Mouse (Mus musculus): ENCODE data around the gene Nlrc4. TPM values are rescaled to one million over a fixed set of nuclear protein-coding genes. Genes with fewer than 3 reads are reported as not detected.
A peak's percentile ranks its signal among the peaks of the same experiment; 100 is the strongest.

Gene Nlrc4
- total RNA-seq, 2 experiments from 2014 or later: 0.08 to 0.25 TPM

DNA sequence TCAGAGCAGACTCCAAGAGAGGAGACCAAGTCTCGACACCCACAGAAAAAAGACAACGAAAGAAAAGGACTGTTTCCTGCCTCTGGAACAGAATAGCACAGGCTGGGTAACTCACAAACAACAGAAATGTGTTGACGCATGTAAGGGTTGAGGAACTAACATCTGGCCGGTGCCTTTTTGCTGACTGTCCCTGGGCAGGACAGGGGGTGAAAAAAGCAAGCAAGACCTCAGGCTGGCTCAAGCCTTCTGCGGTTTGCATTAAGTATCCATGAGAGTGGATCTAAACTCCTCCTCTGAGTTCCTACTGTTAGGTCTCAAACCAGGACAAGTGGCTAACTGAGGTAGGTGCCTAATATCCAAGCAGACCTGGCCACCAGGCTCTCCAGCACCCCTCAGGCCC, 26.3 kb downstream of the Nlrc4 start:
- DNase-seq: no peak
- intact Hi-C loops (cut with DNase I): no loop called here

DNA sequence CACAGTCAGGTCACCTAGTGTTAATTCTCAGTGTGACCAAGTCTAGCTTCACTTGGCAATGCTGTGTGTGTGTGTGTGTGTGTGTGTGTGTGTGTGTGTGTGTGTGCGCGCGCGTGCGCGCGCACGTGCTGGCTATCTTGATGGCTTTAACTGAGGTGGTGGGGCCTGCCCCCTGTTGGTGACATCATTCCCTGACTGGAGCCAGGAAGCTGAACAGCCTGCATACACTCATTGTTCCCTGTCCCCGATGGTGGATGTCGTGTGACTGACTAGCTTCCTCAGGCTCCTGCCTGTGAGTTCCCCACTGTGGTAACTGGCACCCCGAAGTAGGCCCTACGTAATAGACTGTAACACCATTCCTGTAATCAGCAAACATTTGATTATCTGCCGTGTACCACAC, 27.5 kb downstream of the Nlrc4 start:
- intact Hi-C loops (cut with DNase I): no loop called here

DNA sequence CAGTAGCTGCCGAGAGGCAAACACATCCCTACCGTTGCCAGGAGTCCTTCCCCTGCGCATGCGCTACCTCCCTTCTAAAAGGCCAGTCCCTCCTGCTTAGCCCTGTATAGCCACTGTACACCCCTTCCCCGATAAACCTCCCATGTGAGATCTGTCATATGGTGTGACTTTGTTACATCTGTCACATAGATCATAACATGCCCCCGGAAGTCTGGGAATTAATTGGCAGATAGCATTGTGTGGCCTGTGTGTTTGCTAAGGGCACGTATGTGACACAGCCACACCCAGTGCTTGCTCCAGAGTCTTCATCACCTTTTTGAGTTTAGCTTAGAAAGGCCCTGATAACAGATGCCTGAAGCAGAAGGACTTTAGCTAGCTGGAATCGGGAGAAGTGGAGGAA, 28.9 kb downstream of the Nlrc4 start:
- no peak for DNase-seq
- intact Hi-C loops (cut with DNase I): no loop called here

More for the DNA sequence above, 27.5 kb downstream of the Nlrc4 start:
- DNase-seq: no peak

GRCm38 (mm10) chr17:74424401-74425005, 34.4 kb downstream of the Nlrc4 start:
- no peak for DNase-seq
- intact Hi-C loops (cut with DNase I): loop anchor here (5.0 kb wide), 1 partner anchor 47 kb away; no protein-coding TSS in a partner anchor

DNA sequence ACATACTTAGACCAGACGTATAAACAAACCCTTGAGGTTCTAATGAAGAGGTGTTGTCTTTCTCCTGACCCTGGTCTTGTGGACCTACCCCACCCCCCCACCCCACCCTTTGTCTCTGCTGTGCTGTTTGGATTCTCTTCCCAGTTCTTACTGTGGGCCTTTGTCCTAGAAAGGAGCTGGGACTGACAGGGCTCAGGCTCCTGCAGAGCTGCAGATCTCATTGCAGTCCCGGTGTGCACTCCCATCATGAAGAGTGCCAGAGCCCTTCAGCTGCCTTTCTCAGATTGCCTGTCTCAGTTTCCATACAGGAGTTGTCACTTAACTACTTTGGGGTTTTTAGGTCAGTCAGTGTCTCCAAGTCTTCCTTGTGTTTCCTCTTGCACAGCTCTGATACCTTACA, 38.3 kb downstream of the Nlrc4 start:
- intact Hi-C loops (cut with DNase I): loop anchor here (5.0 kb wide), 1 partner anchor 43 kb away; no protein-coding TSS in a partner anchor
- no peak for DNase-seq

DNA sequence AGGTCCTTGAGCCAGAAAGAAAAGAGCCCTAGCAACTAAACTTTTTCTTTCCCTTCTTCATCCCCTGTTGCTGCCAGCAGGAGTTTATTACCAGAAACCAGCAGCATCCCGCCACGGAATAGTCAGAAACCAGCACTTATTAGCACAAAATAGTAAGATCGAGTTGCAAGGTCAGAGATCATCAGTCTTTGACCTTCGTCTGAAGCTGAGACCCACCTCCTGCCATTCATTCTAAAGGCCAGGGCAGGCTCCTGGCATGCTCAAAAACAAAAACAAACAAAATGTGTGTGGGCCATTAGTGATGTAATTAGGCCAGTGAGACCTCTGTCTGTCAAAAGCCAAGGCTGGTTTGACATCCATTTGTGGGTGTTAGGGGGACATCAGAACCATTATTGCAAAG, 40.8 kb downstream of the Nlrc4 start:
- intact Hi-C loops (cut with DNase I): no loop called here
- no peak for DNase-seq

DNA sequence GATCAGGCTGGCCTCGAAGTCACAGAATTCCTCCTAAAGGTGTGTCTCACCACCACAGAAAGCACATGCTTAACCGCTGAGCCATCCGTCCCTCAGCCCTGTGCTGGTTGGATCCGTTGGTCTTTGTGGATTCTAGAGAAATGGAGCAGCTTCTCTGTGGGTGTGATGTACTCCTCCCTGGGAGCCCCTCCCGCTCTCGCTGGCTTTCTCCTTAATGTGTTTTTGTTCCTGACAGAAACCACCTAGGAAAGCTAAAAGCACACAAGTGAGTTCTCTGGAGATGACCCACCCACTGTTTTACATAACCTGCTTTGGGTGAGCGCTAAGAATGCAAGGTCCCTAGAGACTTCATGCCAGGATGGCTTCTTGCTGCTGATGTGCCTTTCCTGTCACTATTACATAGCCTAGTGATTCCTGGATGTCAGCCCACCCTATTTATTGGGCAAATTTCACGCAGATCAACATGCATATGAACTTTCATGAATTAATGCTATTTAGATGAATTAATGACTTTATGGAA, 42.0 kb downstream of the Nlrc4 start:
- intact Hi-C loops (cut with DNase I): no loop called here
- no peak for DNase-seq

- DNase-seq: no peak
- intact Hi-C loops (cut with DNase I): no loop called here
Observed at GRCm38 (mm10) chr17:74414671-74415070, 44.3 kb downstream of the Nlrc4 start.

GRCm38 (mm10) chr17:74413324-74413723, 45.6 kb downstream of the Nlrc4 start:
- intact Hi-C loops (cut with DNase I): no loop called here
- DNase-seq: no peak

DNA sequence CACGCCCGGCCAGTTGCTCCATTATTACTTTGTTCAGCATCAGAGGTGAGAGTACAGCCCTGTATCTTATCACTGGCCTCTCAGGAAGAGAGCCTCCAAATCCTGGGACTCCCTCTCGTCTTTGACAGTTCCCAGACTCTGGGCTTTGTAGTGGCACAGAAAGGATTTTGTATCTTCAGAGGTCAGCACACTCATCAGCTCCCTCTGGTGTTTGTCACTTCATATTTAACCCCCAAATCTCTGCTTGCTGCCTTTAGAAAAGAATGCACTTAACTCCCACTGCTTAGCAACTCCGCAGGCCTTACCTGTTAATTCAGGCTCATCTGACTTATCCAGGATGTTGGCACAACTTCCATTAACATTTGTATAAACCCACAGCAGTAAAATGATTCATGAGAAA, 49.2 kb downstream of the Nlrc4 start:
- DNase-seq: no peak
- intact Hi-C loops (cut with DNase I): no loop called here

DNA sequence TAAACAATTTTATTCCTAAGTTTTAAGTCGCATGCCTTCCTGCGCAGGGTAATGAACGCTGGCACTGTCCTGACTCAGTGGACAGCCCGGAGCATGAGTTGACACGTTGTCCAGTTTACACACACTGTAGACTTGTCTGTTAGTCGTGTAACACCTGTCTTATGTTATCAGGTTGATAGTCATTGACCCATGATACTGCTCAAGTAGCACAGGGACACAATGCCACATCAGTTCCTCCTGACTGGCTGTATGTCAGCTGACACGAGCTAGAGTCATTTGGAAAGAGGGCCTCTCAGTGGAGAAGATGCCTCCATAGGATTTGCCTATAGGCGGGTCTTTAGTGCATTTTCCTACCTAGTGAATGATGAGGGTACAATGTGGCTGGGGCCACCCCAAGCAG, 52.5 kb downstream of the Nlrc4 start:
- no peak for DNase-seq

DNA sequence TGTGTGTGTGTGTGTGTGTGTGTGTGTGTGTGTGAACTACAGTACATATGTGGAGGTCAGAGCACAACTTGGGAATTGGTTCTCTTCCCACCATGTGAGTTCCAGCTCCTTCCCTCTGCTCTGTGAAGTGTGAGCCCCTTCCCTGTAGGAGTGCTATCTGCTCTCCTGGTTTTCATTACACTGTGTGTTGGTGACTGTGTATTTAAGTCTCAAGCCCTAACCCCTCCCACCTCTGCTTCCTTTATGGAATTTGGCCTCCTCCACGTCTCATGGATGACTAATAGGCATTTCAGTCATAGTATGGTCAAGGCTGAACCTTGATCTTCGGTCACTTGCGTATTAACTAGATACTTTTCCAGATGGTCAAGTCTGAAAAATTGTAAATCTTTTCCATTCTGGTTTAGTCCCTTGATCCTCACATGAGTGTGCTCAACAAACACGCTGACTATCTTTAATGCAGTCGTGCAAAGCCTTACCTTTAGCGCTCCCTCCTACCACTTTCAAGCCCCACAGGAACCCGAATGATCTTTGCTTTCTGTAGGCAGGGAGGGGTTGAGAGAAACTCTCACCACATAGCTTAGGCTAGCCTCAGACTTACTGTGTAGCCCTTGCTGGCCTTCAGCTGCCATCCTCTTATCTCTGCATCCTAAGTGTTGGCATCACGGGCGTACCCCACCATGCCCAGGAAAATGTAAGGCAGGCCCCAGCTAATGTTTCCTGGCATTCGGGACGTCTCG, 56.3 kb downstream of the Nlrc4 start:
- intact Hi-C loops (cut with DNase I): no loop called here
- DNase-seq: no peak

More for the DNA sequence above, 52.5 kb downstream of the Nlrc4 start:
- intact Hi-C loops (cut with DNase I): no loop called here

DNA sequence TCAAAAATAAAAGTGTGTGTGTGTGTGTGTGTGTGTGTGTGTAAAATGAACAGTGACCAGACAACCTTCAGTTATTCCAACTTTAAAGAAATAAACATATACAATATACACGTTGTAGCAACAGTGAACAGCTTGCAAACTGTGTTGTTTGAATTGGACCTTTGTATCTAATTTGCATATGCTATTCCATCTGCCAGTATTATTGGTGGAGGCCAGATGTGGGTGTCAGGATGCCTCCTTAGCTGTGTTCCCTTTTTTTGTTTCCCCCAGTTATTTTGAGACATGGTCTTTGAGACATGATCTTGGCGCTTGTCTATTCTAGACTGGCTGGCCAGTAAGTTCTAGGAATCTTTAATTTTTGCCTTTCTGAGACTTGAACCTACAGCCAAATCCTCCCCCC, 61.8 kb downstream of the Nlrc4 start:
- intact Hi-C loops (cut with DNase I): no loop called here
- DNase-seq: no peak

- intact Hi-C loops (cut with DNase I): no loop called here
- no peak for DNase-seq
Observed at GRCm38 (mm10) chr17:74396766-74397165, 62.2 kb downstream of the Nlrc4 start.

- intact Hi-C loops (cut with DNase I): no loop called here
- peak; percentile 91 to 95 for DNase-seq
Observed at GRCm38 (mm10) chr17:74395383-74396065, 63.4 kb downstream of the Nlrc4 start, which contains the start of gene Slc30a6. TSS of gene Slc30a6 (plus strand) at chr17:74395608.

GRCm38 (mm10) chr17:74394855-74395254, 64.1 kb downstream of the Nlrc4 start:
- intact Hi-C loops (cut with DNase I): no loop called here
- DNase-seq: no peak

GRCm38 (mm10) chr17:74394381-74394780, 64.6 kb downstream of the Nlrc4 start:
- intact Hi-C loops (cut with DNase I): no loop called here

DNA sequence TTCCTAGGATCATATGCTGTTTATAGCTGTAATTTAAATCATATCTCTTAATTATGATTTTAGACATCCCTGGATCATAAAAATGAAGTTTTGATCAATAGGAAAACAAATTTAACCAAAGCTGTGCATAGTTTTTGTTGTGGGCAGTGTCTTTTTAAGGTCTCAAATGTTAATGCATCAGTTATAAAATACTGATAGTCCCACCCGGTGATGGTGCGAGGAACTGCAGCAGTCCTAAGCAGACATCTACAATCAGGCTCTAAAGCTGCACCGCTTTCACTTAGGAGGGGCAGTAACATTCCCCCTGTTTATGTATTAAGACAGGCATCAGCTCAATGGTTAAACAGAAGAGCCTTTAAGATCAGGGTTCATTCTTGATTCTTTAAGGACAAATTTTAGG, 69.1 kb downstream of the Nlrc4 start:
- intact Hi-C loops (cut with DNase I): loop anchor here (10.0 kb wide), 1 partner anchor 225 kb away; no protein-coding TSS in a partner anchor
- no peak for DNase-seq

More at GRCm38 (mm10) chr17:74394381-74394780, 64.6 kb downstream of the Nlrc4 start:
- DNase-seq: no peak

GRCm38 (mm10) chr17:74386657-74387056, 72.3 kb downstream of the Nlrc4 start:
- no peak for DNase-seq
- intact Hi-C loops (cut with DNase I): loop anchor here (10.0 kb wide), 1 partner anchor 228 kb away; no protein-coding TSS in a partner anchor

DNA sequence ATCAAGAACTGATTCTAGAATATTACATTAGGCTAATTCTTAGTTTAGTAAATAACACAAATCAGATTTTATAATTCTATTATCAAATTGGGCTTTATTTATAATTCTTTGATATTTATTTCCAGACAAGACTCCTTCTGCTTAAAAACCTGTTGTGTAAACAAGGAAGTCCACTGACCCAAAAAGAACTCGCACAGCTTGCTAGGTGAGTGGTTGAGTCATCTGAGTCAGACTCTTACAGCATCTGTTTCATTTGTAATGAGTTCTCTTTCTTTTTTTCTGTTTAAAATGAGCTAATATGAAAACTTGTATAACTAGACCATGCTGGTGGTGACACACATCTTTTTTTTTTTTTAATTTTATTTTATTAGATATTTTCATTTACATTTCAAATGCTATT, 82.0 kb downstream of the Nlrc4 start:
- intact Hi-C loops (cut with DNase I): loop anchor here (5.0 kb wide), 1 partner anchor 45 kb away; no protein-coding TSS in a partner anchor
- no peak for DNase-seq
